Mouse (Mus musculus): ENCODE data around the gene Nrm.

Gene Nrm

GRCm38 (mm10) chr17:35861198-35861857 lies at the start of gene Nrm:
Gene Nrm, plus strand, starts transcription at chr17:35861318.
- peak; percentile 84 to 96 for DNase-seq (ENCODE audit: low spot score in 2 of 2)

GRCm38 (mm10) chr17:35812307-35812706 lies 48.8 kb upstream of the Nrm start:
- no peak for DNase-seq (ENCODE audit: low spot score in 2 of 2)

GRCm38 (mm10) chr17:35812736-35813135 lies 48.4 kb upstream of the Nrm start:
- DNase-seq (ENCODE audit: low spot score in 2 of 2), result no peak

- DNase-seq (ENCODE audit: low spot score in 2 of 2), result peak; percentile 81 to 91
Measured at GRCm38 (mm10) chr17:35813245-35813647, 47.9 kb upstream of the Nrm start.

GRCm38 (mm10) chr17:35813653-35814052 lies 47.5 kb upstream of the Nrm start:
- no peak for DNase-seq (ENCODE audit: low spot score in 2 of 2)

- peak in 1 of 2 experiments; percentile 44 for DNase-seq (ENCODE audit: low spot score in 2 of 2)
Measured at GRCm38 (mm10) chr17:35814678-35815077, 46.4 kb upstream of the Nrm start.

DNA sequence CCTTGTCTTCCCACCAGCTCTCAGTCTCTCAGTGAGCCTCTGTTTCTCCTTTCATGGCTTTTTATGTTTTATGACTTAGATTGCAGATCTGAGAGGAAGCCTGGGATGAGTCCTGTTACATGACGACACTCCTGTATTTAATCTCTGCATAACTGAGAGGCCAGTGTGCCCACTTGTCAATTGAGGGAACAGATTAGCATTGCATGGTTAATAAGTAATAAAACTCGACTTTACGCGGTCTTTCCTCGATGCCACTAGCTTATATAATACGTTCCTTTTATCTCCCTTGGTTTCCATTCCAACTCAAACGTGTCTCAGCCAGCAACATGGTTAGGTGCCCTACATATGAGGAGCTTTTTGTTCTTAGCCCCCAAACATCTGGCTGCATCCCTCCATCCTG lies 45.3 kb upstream of the Nrm start:
- DNase-seq (ENCODE audit: low spot score in 2 of 2), result no peak

DNA sequence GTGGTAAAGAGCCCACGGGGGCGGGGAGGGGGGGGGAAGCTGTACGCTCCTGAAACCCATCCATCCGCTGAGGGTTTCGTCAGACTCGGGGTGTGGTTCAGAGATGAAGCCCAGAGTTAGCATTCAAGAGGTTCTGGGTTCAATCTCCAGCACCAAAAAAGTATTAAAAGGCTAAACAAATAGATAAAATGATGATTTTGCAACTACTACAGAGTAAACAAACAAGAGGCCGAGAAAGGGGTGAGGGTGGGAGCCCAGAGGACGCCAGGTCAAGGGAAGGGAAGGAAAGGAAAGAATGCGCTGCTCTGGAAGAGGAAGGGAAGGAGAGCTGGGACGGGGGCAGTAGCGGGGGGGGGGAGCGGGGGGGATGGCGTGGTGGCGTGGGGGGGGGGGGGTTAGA lies 44.4 kb upstream of the Nrm start:
- DNase-seq (ENCODE audit: low spot score in 2 of 2), result no peak

DNA sequence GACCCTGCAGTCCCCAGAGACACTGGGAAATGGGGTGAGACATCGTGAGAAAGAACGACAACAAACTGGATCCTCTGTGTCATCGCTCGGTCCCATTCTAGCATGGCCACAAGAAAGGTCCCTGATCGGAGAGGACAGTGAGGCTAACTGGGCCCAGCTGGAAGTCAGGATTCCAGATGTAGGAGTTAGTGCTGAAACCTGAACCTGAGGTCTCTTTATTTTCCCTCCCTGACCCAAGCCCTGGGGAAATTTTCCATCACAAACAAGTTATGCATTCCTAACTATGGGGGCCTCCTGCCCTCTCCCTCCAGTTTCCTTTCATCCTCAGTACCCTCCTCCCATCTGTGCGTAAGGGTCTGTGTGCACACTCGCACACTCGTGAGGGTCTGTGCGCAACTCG lies 43.9 kb upstream of the Nrm start:
- no peak for DNase-seq (ENCODE audit: low spot score in 2 of 2)

- DNase-seq (ENCODE audit: low spot score in 2 of 2), result no peak
Measured at GRCm38 (mm10) chr17:35820111-35820510, 41.0 kb upstream of the Nrm start.

GRCm38 (mm10) chr17:35821439-35822430 lies 39.4 kb upstream of the Nrm start, which contains the start of gene Ier3:
Gene Ier3, plus strand, starts transcription at chr17:35821684.
- DNase-seq (ENCODE audit: low spot score in 2 of 2), result peak; percentile 88 to 89

DNA sequence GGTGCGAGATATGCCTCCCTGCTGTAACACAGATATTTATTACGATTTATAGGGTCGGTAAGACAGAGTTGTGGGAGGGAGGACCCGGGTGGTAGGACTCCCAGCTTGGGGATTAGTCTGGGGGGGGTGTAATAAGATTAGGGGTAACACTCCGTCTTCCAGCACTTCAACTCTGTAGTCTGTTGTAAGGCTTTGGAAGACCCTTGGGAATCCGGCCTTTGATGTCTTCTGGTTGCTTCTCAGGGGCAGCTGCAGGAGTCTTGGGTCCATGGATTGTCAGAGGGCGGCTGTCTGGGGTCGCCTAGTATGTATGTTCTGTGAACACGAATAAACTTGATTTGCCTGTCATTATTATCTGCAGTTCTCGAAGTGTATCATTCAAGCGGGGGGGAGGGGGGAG lies 38.6 kb upstream of the Nrm start:
- DNase-seq (ENCODE audit: low spot score in 2 of 2), result no peak

GRCm38 (mm10) chr17:35822964-35823937 lies 37.9 kb upstream of the Nrm start, which contains the start of gene Flot1:
Gene Flot1, plus strand, starts transcription at chr17:35823230.
- peak; percentile 75 to 85 for DNase-seq (ENCODE audit: low spot score in 2 of 2)

GRCm38 (mm10) chr17:35824402-35824801 lies 36.7 kb upstream of the Nrm start:
- DNase-seq (ENCODE audit: low spot score in 2 of 2), result no peak

DNA sequence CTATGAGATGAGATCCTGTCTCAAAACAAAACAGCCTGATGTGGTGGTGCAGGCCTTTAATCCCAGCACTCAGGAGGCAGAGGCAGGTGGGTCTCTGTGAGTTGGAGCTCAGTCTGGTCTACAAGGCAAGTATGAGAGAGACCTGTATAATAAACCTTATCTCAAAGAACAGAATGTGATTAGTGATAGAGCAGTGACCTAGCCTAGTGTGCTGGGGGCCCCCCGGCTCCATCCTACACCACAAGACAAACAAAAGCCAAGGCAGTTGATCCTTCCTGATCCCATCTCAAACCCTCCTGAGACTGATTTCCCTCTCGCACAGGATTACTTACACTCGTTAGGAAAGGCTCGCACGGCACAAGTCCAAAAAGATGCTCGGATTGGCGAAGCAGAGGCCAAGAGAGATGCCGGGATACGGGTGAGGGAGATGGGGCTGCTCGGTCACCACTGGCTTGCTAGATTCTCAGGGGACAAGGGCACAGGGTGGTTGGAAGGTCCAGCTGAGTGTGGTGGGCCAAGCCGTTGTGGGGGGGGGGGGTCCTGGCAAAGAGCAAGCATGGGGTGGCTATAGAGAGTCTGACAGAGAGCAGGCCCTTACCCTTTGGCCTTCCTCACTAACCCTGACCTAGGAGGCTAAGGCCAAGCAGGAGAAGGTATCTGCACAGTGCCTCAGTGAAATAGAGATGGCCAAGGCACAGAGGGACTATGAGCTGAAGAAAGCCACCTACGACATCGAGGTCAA lies 35.8 kb upstream of the Nrm start:
- no peak for DNase-seq (ENCODE audit: low spot score in 2 of 2)

- DNase-seq (ENCODE audit: low spot score in 2 of 2), result peak in 1 of 2 experiments; percentile 83
Measured at GRCm38 (mm10) chr17:35829737-35830136, 31.4 kb upstream of the Nrm start.

DNA sequence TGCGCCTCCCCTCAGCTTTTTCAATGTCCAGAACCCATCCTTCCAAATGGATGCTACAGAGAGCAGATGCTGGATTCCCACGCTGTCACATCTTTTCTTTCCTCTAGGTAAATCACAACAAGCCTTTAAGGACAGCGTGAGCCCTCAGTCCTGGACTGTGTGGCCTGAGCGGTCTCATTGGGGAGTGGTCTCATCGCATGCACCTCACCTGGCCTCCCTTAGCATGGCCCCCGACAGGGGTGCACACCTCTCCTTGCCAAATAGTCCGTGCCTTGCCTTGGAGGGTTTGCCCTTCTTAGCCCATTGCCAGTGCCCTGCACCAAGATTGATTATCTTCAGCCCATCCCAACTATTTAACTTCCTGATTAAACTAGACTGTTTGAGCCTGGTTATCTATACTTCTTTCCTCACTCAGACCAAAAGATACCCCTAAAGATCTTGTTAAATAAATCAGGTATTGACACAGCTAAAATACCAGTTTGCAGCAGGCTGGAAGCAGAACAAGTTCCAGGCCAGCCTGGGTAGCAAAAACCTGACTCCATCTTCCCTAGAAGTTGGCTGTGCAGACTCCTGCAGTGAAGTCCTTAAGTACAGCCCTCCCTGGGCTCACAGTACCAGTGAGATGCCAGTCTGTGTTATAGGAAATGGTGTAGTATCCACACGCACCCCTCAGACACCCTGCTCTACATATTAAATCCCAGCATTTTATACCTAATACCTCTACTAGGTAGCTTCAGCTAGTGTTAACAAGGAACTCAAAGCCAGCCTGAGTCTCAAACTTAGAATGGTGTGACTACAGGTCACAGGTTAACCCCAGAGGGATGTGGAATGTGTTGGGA lies 28.5 kb upstream of the Nrm start:
- DNase-seq (ENCODE audit: low spot score in 2 of 2), result no peak

DNA sequence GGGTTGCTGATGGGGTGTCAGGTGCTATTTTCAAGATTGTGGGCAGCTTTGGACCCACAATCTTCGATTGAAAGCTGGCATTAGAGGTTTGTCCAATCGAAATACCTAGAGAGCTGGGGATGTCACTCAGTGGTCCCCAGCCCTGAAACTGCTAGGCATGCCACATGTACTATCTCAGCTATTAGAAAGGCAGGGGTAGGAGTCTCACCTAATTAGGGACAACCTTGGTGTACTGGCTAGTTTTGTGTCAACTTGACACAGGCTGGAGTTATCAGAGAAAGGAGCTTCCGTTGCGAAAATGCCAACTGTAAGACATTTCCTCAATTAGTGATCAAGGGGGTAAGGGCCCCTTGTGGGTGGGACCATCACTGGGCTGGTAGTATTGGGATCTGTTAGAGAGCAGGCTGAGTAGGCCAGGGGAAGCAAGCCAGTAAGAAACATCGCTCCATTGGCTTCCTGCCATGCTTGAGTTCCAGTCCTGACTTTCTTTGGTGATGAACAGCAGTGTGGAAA lies 27.8 kb upstream of the Nrm start:
- DNase-seq (ENCODE audit: low spot score in 2 of 2), result no peak

DNA sequence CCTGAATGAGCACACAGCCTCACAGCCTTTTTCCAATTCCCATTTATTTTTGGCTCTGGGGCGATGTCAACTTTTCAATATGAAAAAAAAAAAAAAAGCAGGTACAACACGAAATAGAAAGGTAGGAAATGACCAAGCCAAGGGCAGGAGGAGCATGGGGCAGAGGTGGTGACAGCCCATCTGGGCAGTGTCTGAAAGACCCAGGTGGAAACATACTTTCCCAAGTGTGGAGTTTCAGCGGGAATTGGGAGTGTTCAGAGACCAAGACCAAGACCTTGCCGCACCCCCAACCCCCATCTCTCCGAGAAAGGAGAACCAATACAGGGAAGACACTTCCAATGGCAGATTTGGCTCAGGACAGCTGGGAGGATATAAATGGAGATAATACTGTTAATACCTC lies 27.2 kb upstream of the Nrm start:
- no peak for DNase-seq (ENCODE audit: low spot score in 2 of 2)

Data from urinary bladder, adult 18-20 months (tissue).